Mouse (Mus musculus) MEL (cell line): ENCODE measurements at regions not wholly inside any gene's neighbourhood (a gene's known extent, or its start where the extent isn't known, plus 50 kb on each side); places are given as distances from the start of the nearest gene placed in this dataset.

Experiments used
- DNase-seq: peaks from one replicate; pipeline ENCODE4 v3.0.0; 2011; ENCODE audit warnings: low read depth, low spot score
- H3K27ac ChIP-seq: 2 replicates; pipeline ENCODE4 v1.5.1; 2012; ENCODE audit warnings: low read depth, mild to moderate bottlenecking, control low read depth, low read length, moderate library complexity; ENCODE audit not compliant: control insufficient read depth
- H3K27me3 ChIP-seq, 2 experiments: fragments of 150-350 bp in 1 of 2; sonication (generic) in 1 of 2; 2 replicates each; pipeline ENCODE4 v1.6.1; 2012; ENCODE audit warnings: low read length in 2 of 2, mild to moderate bottlenecking in 2 of 2, improper control_type of control experiment in 1 of 2, moderate library complexity in 1 of 2; ENCODE audit not compliant: insufficient read depth in 2 of 2, control insufficient read depth in 1 of 2
- H3K36me3 ChIP-seq, 2 experiments: 2 replicates each; pipeline ENCODE4 v1.6.1; 2012 to 2014; ENCODE audit warnings: low read length in 2 of 2, improper control_type of control experiment in 1 of 2, inconsistent platforms in 1 of 2, mild to moderate bottlenecking in 1 of 2; ENCODE audit not compliant: insufficient read depth in 2 of 2, control insufficient read depth in 1 of 2
- H3K4me1 ChIP-seq, 2 experiments: fragments of 150-350 bp in 1 of 2; sonication (generic) in 1 of 2; 2 replicates each; pipeline ENCODE4 v1.6.1; 2012; ENCODE audit warnings: low read length in 2 of 2, improper control_type of control experiment in 1 of 2, mild to moderate bottlenecking in 1 of 2; ENCODE audit not compliant: insufficient read depth in 2 of 2, control insufficient read depth in 1 of 2
- H3K4me3 ChIP-seq, 2 experiments: fragments of 150-350 bp in 1 of 2; sonication (generic) in 1 of 2; 2 replicates each; pipeline ENCODE4 v1.5.1; 2012; ENCODE audit warnings: low read depth in 2 of 2, low read length in 2 of 2, mild to moderate bottlenecking in 2 of 2, moderate library complexity in 2 of 2, control low read depth in 1 of 2, improper control_type of control experiment in 1 of 2; ENCODE audit not compliant: control insufficient read depth in 1 of 2, insufficient read depth in 1 of 2
- H3K79me2 ChIP-seq: 2 replicates; pipeline ENCODE4 v1.6.1; 2012; ENCODE audit warnings: mild to moderate bottlenecking, low read length, moderate library complexity; ENCODE audit not compliant: control insufficient read depth, poor library complexity, insufficient read depth
- H3K9ac ChIP-seq: 2 replicates; pipeline ENCODE4 v1.6.1; 2012; ENCODE audit warnings: low read depth, mild to moderate bottlenecking, control low read depth, low read length, moderate library complexity; ENCODE audit not compliant: control insufficient read depth, poor library complexity, severe bottlenecking
- H3K9me3 ChIP-seq: fragments of 150-350 bp; sonication (generic); replicated peaks from 2 replicates; pipeline ENCODE4 v1.6.1; 2012; ENCODE audit warnings: mild to moderate bottlenecking, low read length, improper control_type of control experiment, moderate library complexity; ENCODE audit not compliant: insufficient read depth
- BHLHE40 ChIP-seq: IDR thresholded peaks from 2 replicates; pipeline ENCODE4 v1.6.1; 2012; ENCODE audit warnings: low read depth, mild to moderate bottlenecking, inconsistent platforms, low read length, improper control_type of control experiment, borderline replicate concordance
- E2F4 ChIP-seq: IDR thresholded peaks from 2 replicates; pipeline ENCODE4 v1.6.1; 2011; ENCODE audit warnings: low read depth, low read length, improper control_type of control experiment, borderline replicate concordance
- EP300 ChIP-seq, 2 experiments: IDR thresholded peaks; 2 replicates each; pipeline ENCODE4 v1.6.1; 2011; ENCODE audit warnings: improper control_type of control experiment in 2 of 2, low read length in 2 of 2, low read depth in 1 of 2, mild to moderate bottlenecking in 1 of 2
- ETS1 ChIP-seq: IDR thresholded peaks from 2 replicates; pipeline ENCODE4 v1.6.1; 2012; ENCODE audit warnings: low read depth, mild to moderate bottlenecking, inconsistent platforms, low read length, improper control_type of control experiment, moderate library complexity
- HCFC1 ChIP-seq: IDR thresholded peaks from 2 replicates; pipeline ENCODE4 v1.6.1; 2012; ENCODE audit warnings: low read depth, mild to moderate bottlenecking, inconsistent platforms, low read length, improper control_type of control experiment, moderate library complexity
- JUND ChIP-seq: IDR thresholded peaks from 2 replicates; pipeline ENCODE4 v1.6.1; 2011; ENCODE audit warnings: low read depth, mild to moderate bottlenecking, improper control_type of control experiment, low read length
- KAT2A ChIP-seq: conservative IDR thresholded peaks from 2 replicates; pipeline ENCODE4 v1.6.1; 2012; ENCODE audit warnings: low read depth, low read length, improper control_type of control experiment, inconsistent platforms
- MAX ChIP-seq: IDR thresholded peaks from 2 replicates; pipeline ENCODE4 v1.6.1; 2011; ENCODE audit warnings: low read length, improper control_type of control experiment
- MEF2A ChIP-seq: IDR thresholded peaks from 2 replicates; pipeline ENCODE4 v1.6.1; 2014; ENCODE audit warnings: low read depth, mild to moderate bottlenecking, inconsistent platforms, low read length, improper control_type of control experiment; ENCODE audit not compliant: poor library complexity, insufficient replicate concordance, severe bottlenecking; ENCODE audit errors: extremely low read depth
- MYB ChIP-seq: IDR thresholded peaks from 2 replicates; pipeline ENCODE4 v1.6.1; 2011; ENCODE audit warnings: mild to moderate bottlenecking, low read depth, low read length, improper control_type of control experiment
- NRF1 ChIP-seq: IDR thresholded peaks from 2 replicates; pipeline ENCODE4 v1.6.1; 2014; ENCODE audit warnings: low read depth, mild to moderate bottlenecking, inconsistent platforms, low read length, improper control_type of control experiment, moderate library complexity; ENCODE audit not compliant: poor library complexity, insufficient read depth, severe bottlenecking
- POLR2A ChIP-seq, 2 experiments: IDR thresholded peaks; 2 replicates each; pipeline ENCODE4 v1.6.1; 2011 to 2012; ENCODE audit warnings: low read length in 2 of 2, mild to moderate bottlenecking in 2 of 2, control low read depth in 1 of 2, improper control_type of control experiment in 1 of 2, low read depth in 1 of 2, moderate library complexity in 1 of 2; ENCODE audit not compliant: control insufficient read depth in 1 of 2, insufficient read depth in 1 of 2, poor library complexity in 1 of 2
- RAD21 ChIP-seq: IDR thresholded peaks from 2 replicates; pipeline ENCODE4 v1.6.1; 2011; ENCODE audit warnings: mild to moderate bottlenecking, low read depth, low read length, improper control_type of control experiment
- RCOR1 ChIP-seq: IDR thresholded peaks from 2 replicates; pipeline ENCODE4 v1.6.1; 2012; ENCODE audit warnings: low read depth, mild to moderate bottlenecking, inconsistent platforms, low read length, improper control_type of control experiment
- SIN3A ChIP-seq: IDR thresholded peaks from 2 replicates; pipeline ENCODE4 v1.6.1; 2012; ENCODE audit warnings: low read length, improper control_type of control experiment, inconsistent platforms
- TAL1 ChIP-seq: IDR thresholded peaks from 2 replicates; pipeline ENCODE4 v1.6.1; 2012; ENCODE audit warnings: mild to moderate bottlenecking, inconsistent platforms, low read length, moderate library complexity, mixed read lengths
- USF1 ChIP-seq: IDR thresholded peaks from 2 replicates; pipeline ENCODE4 v1.6.1; 2014; ENCODE audit warnings: low read depth, mild to moderate bottlenecking, inconsistent platforms, low read length, improper control_type of control experiment, moderate library complexity
- USF2 ChIP-seq, 2 experiments: IDR thresholded peaks; 2 replicates each; pipeline ENCODE4 v1.6.1; 2011 to 2012; ENCODE audit warnings: improper control_type of control experiment in 2 of 2, low read length in 2 of 2, borderline replicate concordance in 1 of 2, inconsistent platforms in 1 of 2, low read depth in 1 of 2, mild to moderate bottlenecking in 1 of 2; ENCODE audit not compliant: insufficient read depth in 1 of 2
- ZKSCAN1 ChIP-seq: IDR thresholded peaks from 2 replicates; pipeline ENCODE4 v1.6.1; 2012; ENCODE audit warnings: low read depth, mild to moderate bottlenecking, inconsistent platforms, low read length, improper control_type of control experiment, moderate library complexity
- ZMIZ1 ChIP-seq: IDR thresholded peaks from 2 replicates; pipeline ENCODE4 v1.6.1; 2012; ENCODE audit warnings: low read depth, mild to moderate bottlenecking, inconsistent platforms, low read length, improper control_type of control experiment, moderate library complexity

GRCm38 (mm10) chr17:49205564-49205963 is 222.6 kb upstream of the Mocs1 start:
- TF ChIP-seq KAT2A (no peak), HCFC1 (no peak), BHLHE40 (no peak), MEF2A (no peak), TAL1 (no peak), ZMIZ1 (no peak)
- Histone ChIP-seq H3K36me3 (no peaks in the 10 kb centered on the region), H3K4me3 (no peak overlapping the region), H3K79me2 (no peaks in the 10 kb centered on the region), H3K9ac (no peak overlapping the region), H3K9me3 (no peaks in the 10 kb centered on the region), H3K27me3 (no peaks in the 10 kb centered on the region), H3K4me1 (no peaks in the 10 kb centered on the region), H3K27ac (no peak overlapping the region)
- DNase-seq: no peak

- H3K9ac ChIP-seq: no peak overlapping the region
- DNase-seq: no peak
- no peak for TF ChIP-seq ETS1
- no peak for TF ChIP-seq BHLHE40
- no peak for TF ChIP-seq ZMIZ1
- no peak for TF ChIP-seq USF2 (IDR thresholded peaks at IDR 0.05; ENCODE audit: borderline replicate concordance in 1 of 2, insufficient read depth in 1 of 2, low read depth in 1 of 2, low read length in 2 of 2)
- TF ChIP-seq MAX: no peak
- no peak for TF ChIP-seq NRF1
- TF ChIP-seq MYB: no peak
- no peak for TF ChIP-seq KAT2A
- TF ChIP-seq EP300 (IDR thresholded peaks at IDR 0.05; ENCODE audit: low read depth in 1 of 2, low read length in 2 of 2): no peak
- no peak for TF ChIP-seq RAD21
- TF ChIP-seq SIN3A: no peak
- TF ChIP-seq E2F4: no peak
- TF ChIP-seq ZKSCAN1: no peak
- TF ChIP-seq JUND: no peak
- TF ChIP-seq POLR2A (IDR thresholded peaks at IDR 0.05; ENCODE audit: control insufficient read depth in 1 of 2, insufficient read depth in 1 of 2, low read depth in 1 of 2, low read length in 2 of 2, poor library complexity in 1 of 2): no peak
- no peak for TF ChIP-seq USF1
- no peak for TF ChIP-seq RCOR1
- no peaks in the 10 kb centered on the region for H3K36me3 ChIP-seq
- H3K27me3 ChIP-seq: no peaks in the 10 kb centered on the region
- no peaks in the 10 kb centered on the region for H3K4me1 ChIP-seq
- no peaks in the 10 kb centered on the region for H3K79me2 ChIP-seq
- no peak overlapping the region for H3K4me3 ChIP-seq
- no peaks in the 10 kb centered on the region for H3K9me3 ChIP-seq
- H3K27ac ChIP-seq: no peak overlapping the region
These were observed 221.5 kb upstream of the Mocs1 start for GRCm38 (mm10) chr17:49206708-49207107.
